ENCODE assay signal across 43 mouse cellular contexts in the genomic region with DNA sequence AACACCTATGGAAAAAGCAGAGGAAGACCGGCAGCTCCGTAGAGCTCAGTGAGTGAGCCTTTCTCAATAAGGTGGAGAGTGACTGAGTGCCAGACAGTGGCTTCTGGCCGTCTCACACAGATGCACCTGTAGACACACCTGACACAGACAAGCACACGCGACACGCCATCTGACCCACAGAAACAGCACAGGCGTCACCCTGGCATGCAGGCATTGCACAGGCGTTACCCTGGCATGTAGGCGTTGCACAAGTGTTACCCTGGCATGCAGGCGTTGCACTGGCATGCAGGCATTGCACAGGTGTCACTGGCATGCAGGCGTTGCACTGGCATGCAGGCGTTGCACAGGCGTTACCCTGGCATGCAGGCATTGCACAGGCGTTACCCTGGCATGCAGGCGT. TPM values are rescaled to one million over a fixed set of nuclear protein-coding genes. Genes with fewer than 3 reads are reported as not detected.
"Had no signal": no experiment of that assay in that cellular context is flagged by ENCODE, and none has a peak within 500 bp of the region (broad histone marks: within the 10 kb centered on the region; RNA-seq: fewer than 3 reads in every experiment).

No protein-coding gene starts in this region.

- DNase-seq: heart, postnatal 10 days; heart, postnatal 14 days; heart, postnatal 36 days; heart, postnatal 4 days; kidney, adult 11 months; kidney, adult 18-20 months; kidney, adult 2 months; kidney, adult 8-10 months; kidney, adult 9 months; kidney, postnatal 10 days; kidney, postnatal 14 days; kidney, postnatal 36 days; kidney, postnatal 4 days; layer of hippocampus, adult 9-11 months; layer of hippocampus, postnatal 36 days had no signal

- H3K36me3 ChIP-seq: heart, embryonic 15.5 days; hindbrain, embryonic 12.5 days; hindbrain, embryonic 13.5 days; hindbrain, embryonic 15.5 days; intestine, embryonic 15.5 days had no signal

- H3K9ac ChIP-seq: heart, embryonic 12.5 days; heart, embryonic 13.5 days; heart, embryonic 15.5 days; hindbrain, embryonic 12.5 days; hindbrain, embryonic 13.5 days; hindbrain, embryonic 14.5 days; hindbrain, embryonic 15.5 days; intestine, embryonic 15.5 days; kidney, embryonic 15.5 days had no signal

- H3K4me3 ChIP-seq: heart, embryonic 10.5 days; heart, embryonic 12.5 days; heart, embryonic 13.5 days; heart, embryonic 15.5 days; hindbrain, embryonic 10.5 days; hindbrain, embryonic 12.5 days; hindbrain, embryonic 13.5 days; hindbrain, embryonic 15.5 days; intestine, embryonic 15.5 days; kidney, embryonic 15.5 days; layer of hippocampus, adult 2 months had no signal

- H3K4me2 ChIP-seq: heart, embryonic 12.5 days; heart, embryonic 13.5 days; heart, embryonic 15.5 days; hindbrain, embryonic 12.5 days; hindbrain, embryonic 13.5 days; hindbrain, embryonic 14.5 days; hindbrain, embryonic 15.5 days; intestine, embryonic 15.5 days; kidney, embryonic 15.5 days had no signal

- H3K27ac ChIP-seq: heart, embryonic 10.5 days; heart, embryonic 13.5 days; heart, embryonic 15.5 days; hindbrain, embryonic 10.5 days; hindbrain, embryonic 12.5 days; hindbrain, embryonic 13.5 days; hindbrain, embryonic 14.5 days; hindbrain, embryonic 15.5 days; hindbrain, postnatal 0 days; intestine, embryonic 15.5 days; kidney, embryonic 15.5 days; kidney, postnatal 0 days; layer of hippocampus, adult 2 months had no signal

- H3K4me1 ChIP-seq: hindbrain, embryonic 15.5 days had no signal

- H3K9me3 ChIP-seq: heart, embryonic 10.5 days; heart, embryonic 12.5 days; heart, embryonic 13.5 days; heart, embryonic 15.5 days; hindbrain, embryonic 10.5 days; hindbrain, embryonic 12.5 days; hindbrain, embryonic 13.5 days; hindbrain, embryonic 15.5 days; intestine, embryonic 15.5 days; kidney, embryonic 15.5 days had no signal

- H3K27me3 ChIP-seq: heart, embryonic 12.5 days; heart, embryonic 13.5 days; heart, embryonic 15.5 days; hindbrain, embryonic 13.5 days; hindbrain, embryonic 15.5 days; intestine, embryonic 15.5 days; kidney, embryonic 15.5 days had no signal

- ATAC-seq: hindbrain, embryonic 16.5 days; hindbrain, postnatal 0 days; inflammation-experienced regulatory T-cells, adult 6 months; intestine, embryonic 15.5 days; intestine, embryonic 16.5 days; intestine, postnatal 0 days had no signal

RNA-seq across cellular contexts. Expression of a gene that starts 9.9 kb away (rescaled TPM):
- total RNA-seq: hematopoietic stem cell, adult 5-6 weeks; layer of hippocampus, adult 18-20 months; layer of hippocampus, adult 2 months; layer of hippocampus, adult 8-10 months; layer of hippocampus, postnatal 10 days; layer of hippocampus, postnatal 25 days; layer of hippocampus, postnatal 36 days; left cerebral cortex, adult 18-20 months had no signal
- polyA plus RNA-seq: heart, embryonic 14.5 days; hindbrain, embryonic 11.5 days; hindbrain, embryonic 12.5 days; hindbrain, embryonic 13.5 days; hindbrain, embryonic 14.5 days; inflammation-experienced regulatory T-cells, adult 6 months; intestine, postnatal 0 days; kidney, embryonic 14.5 days had no signal

RNA-seq across cellular contexts. Expression of a gene that starts 31.7 kb away (rescaled TPM):
- total RNA-seq: hematopoietic stem cell, adult 5-6 weeks had no signal
- polyA plus RNA-seq: inflammation-experienced regulatory T-cells, adult 6 months had no signal

RNA-seq across cellular contexts. Expression of a gene that starts 50.2 kb away (rescaled TPM):
- total RNA-seq: heart, postnatal 36 days; hematopoietic stem cell, adult 5-6 weeks had no signal
- polyA plus RNA-seq: heart, embryonic 14.5 days; heart, postnatal 0 days; inflammation-experienced regulatory T-cells, adult 6 months had no signal
